Mouse (Mus musculus) heart, embryonic 13.5 days (tissue): ENCODE data around the gene Amdhd1. TPM values are rescaled to one million over a fixed set of nuclear protein-coding genes. Genes with fewer than 3 reads are reported as not detected.

Experiments used
- ATAC-seq: fragments of 200-750 bp; cut with Nextera tagmentation; 2 replicates; pipeline ENCODE4 v1.8.0; 2017; ENCODE audit warnings: moderate TSS enrichment; ENCODE audit not compliant: insufficient number of reproducible peaks, low FRiP score, low TSS enrichment; ENCODE audit errors: extremely low read depth
- H3K27ac ChIP-seq: fragments of 300-500 bp; sonication (generic); replicated peaks from 2 replicates; pipeline ENCODE4 v1.5.1; 2015; ENCODE audit warnings: moderate library complexity, mild to moderate bottlenecking, inconsistent platforms
- H3K27me3 ChIP-seq: fragments of 300-500 bp; sonication (generic); replicated peaks from 2 replicates; pipeline ENCODE4 v1.6.1; 2015; ENCODE audit warnings: mild to moderate bottlenecking, inconsistent platforms
- H3K36me3 ChIP-seq: fragments of 300-500 bp; sonication (generic); 2 replicates; pipeline ENCODE4 v1.6.1; 2015; ENCODE audit warnings: mild to moderate bottlenecking, inconsistent platforms
- H3K4me1 ChIP-seq: fragments of 300-500 bp; sonication (generic); 2 replicates; pipeline ENCODE4 v1.6.1; 2015; ENCODE audit warnings: inconsistent platforms
- H3K4me2 ChIP-seq: fragments of 300-500 bp; sonication (generic); 2 replicates; pipeline ENCODE4 v1.6.1; 2015; ENCODE audit warnings: inconsistent platforms, mild to moderate bottlenecking, moderate library complexity
- H3K4me3 ChIP-seq: fragments of 300-500 bp; sonication (generic); 2 replicates; pipeline ENCODE4 v1.5.1; 2015; ENCODE audit warnings: moderate library complexity, mild to moderate bottlenecking, inconsistent platforms
- H3K9ac ChIP-seq: fragments of 300-500 bp; sonication (generic); 2 replicates; pipeline ENCODE4 v1.6.1; 2015; ENCODE audit warnings: inconsistent platforms, mild to moderate bottlenecking, moderate library complexity
- H3K9me3 ChIP-seq: fragments of 300-500 bp; sonication (generic); 2 replicates; pipeline ENCODE4 v1.6.1; 2016; ENCODE audit warnings: inconsistent platforms
- WGBS: fragments of 180-500 bp; shearing (Covaris S2); methylation state at CpG from one replicate; pipeline ENCODE4 v1.1.7; 2015; ENCODE audit warnings: mixed read lengths; 5-methylcytosine and 5-hydroxymethylcytosine counted together
- polyA plus RNA-seq: library from polyadenylated mRNA; unstranded; fragments of >200 nt; fragmentation: Nextera tagmentation; extraction: Ambion mirVana; gene quantifications from 2 replicates; pipeline ENCODE4 v1.2.1, GENCODE M21; 2015

Amdhd1 gene
- polyA plus RNA-seq, 1 experiment from 2014 or later, result 0.47 TPM

GRCm38 (mm10) chr10:93501346-93501745 is 38.5 kb downstream of the Amdhd1 start:
- H3K27ac ChIP-seq, result no peak overlapping the region
- H3K36me3 ChIP-seq, result no peaks in the 10 kb centered on the region
- H3K4me3 ChIP-seq, result no peak overlapping the region
- H3K4me2 ChIP-seq, result no peak overlapping the region
- no peak for ATAC-seq
- H3K4me1 ChIP-seq, result no peaks in the 10 kb centered on the region
- no peaks in the 10 kb centered on the region for H3K27me3 ChIP-seq
- no peaks in the 10 kb centered on the region for H3K9me3 ChIP-seq
- no peak overlapping the region for H3K9ac ChIP-seq
- WGBS, result 71% methylated on average over 10 of the region's 10 CpGs

- ATAC-seq, result no peak
- H3K27me3 ChIP-seq, result no peaks in the 10 kb centered on the region
- WGBS, result 65% methylated on average over 10 of the region's 10 CpGs
- H3K4me1 ChIP-seq, result no peaks in the 10 kb centered on the region
- no peaks in the 10 kb centered on the region for H3K9me3 ChIP-seq
- no peaks in the 10 kb centered on the region for H3K36me3 ChIP-seq
- no peak overlapping the region for H3K4me2 ChIP-seq
- H3K4me3 ChIP-seq, result no peak overlapping the region
- H3K27ac ChIP-seq, result no peak overlapping the region
- H3K9ac ChIP-seq, result no peak overlapping the region
Measured at GRCm38 (mm10) chr10:93500864-93501263, 39.0 kb downstream of the Amdhd1 start.

- 44% methylated on average over 4 of the region's 4 CpGs for WGBS
- ATAC-seq, result no peak
- Histone ChIP-seq H3K9me3 (no peaks in the 10 kb centered on the region), H3K9ac (no peak overlapping the region), H3K27ac (no peak overlapping the region), H3K4me1 (no peaks in the 10 kb centered on the region), H3K4me2 (no peak overlapping the region), H3K4me3 (no peak overlapping the region), H3K36me3 (peaks cover 4% of the 10 kb centered on the region), H3K27me3 (peaks cover 28% of the 10 kb centered on the region)
Measured at GRCm38 (mm10) chr10:93490451-93490850, 49.4 kb downstream of the Amdhd1 start.

- H3K27ac ChIP-seq, result no peak overlapping the region
- H3K27me3 ChIP-seq, result peaks cover 25% of the 10 kb centered on the region
- H3K9ac ChIP-seq, result no peak overlapping the region
- no peak overlapping the region for H3K4me2 ChIP-seq
- H3K36me3 ChIP-seq, result peaks cover 19% of the 10 kb centered on the region
- WGBS, result 74% methylated on average over 6 of the region's 6 CpGs
- no peak overlapping the region for H3K4me3 ChIP-seq
- H3K4me1 ChIP-seq, result no peaks in the 10 kb centered on the region
- ATAC-seq, result no peak
- no peaks in the 10 kb centered on the region for H3K9me3 ChIP-seq
Measured at GRCm38 (mm10) chr10:93488828-93489226, 51.0 kb downstream of the Amdhd1 start.

- Histone ChIP-seq H3K27me3 (peaks cover 25% of the 10 kb centered on the region), H3K9me3 (no peaks in the 10 kb centered on the region), H3K4me2 (no peak within 1 kb of the TSS), H3K9ac (no peak within 1 kb of the TSS), H3K36me3 (peaks cover 25% of the 10 kb centered on the region), H3K4me3 (no peak within 1 kb of the TSS), H3K27ac (no peak within 1 kb of the TSS), H3K4me1 (no peaks in the 10 kb centered on the region)
- ATAC-seq, result no peak
- 69% methylated on average over 17 of the region's 17 CpGs for WGBS
Measured at GRCm38 (mm10) chr10:93488066-93488827, 51.6 kb downstream of the Amdhd1 start, which contains the start of gene Hal. TSS of gene Hal (plus strand) at chr10:93488768.

- Histone ChIP-seq H3K9me3 (no peaks in the 10 kb centered on the region), H3K4me2 (no peak overlapping the region), H3K9ac (no peak overlapping the region), H3K36me3 (peaks cover 41% of the 10 kb centered on the region), H3K27ac (no peak overlapping the region), H3K27me3 (peaks cover 19% of the 10 kb centered on the region), H3K4me1 (no peaks in the 10 kb centered on the region), H3K4me3 (no peak overlapping the region)
- no peak for ATAC-seq
- WGBS, result 24% methylated on average over 4 of the region's 4 CpGs
Measured at GRCm38 (mm10) chr10:93486622-93487021, 53.2 kb downstream of the Amdhd1 start.

GRCm38 (mm10) chr10:93485055-93485691 is 54.7 kb downstream of the Amdhd1 start:
- peaks cover 12% of the 10 kb centered on the region; the same call in 1 of the 2 replicates for H3K27me3 ChIP-seq
- H3K9me3 ChIP-seq, result no peaks in the 10 kb centered on the region
- H3K4me3 ChIP-seq, result no peak overlapping the region
- 74% methylated on average over 8 of the region's 8 CpGs for WGBS
- no peak overlapping the region for H3K9ac ChIP-seq
- H3K27ac ChIP-seq, result no peak overlapping the region
- no peak for ATAC-seq
- no peak overlapping the region for H3K4me2 ChIP-seq
- no peaks in the 10 kb centered on the region for H3K4me1 ChIP-seq
- H3K36me3 ChIP-seq, result peaks cover 56% of the 10 kb centered on the region

- Histone ChIP-seq H3K9me3 (no peaks in the 10 kb centered on the region), H3K27me3 (peaks cover 9% of the 10 kb centered on the region; the same call in 1 of the 2 replicates), H3K9ac (no peak overlapping the region), H3K4me2 (no peak overlapping the region), H3K27ac (no peak overlapping the region), H3K36me3 (peaks cover 62% of the 10 kb centered on the region), H3K4me1 (no peaks in the 10 kb centered on the region), H3K4me3 (no peak overlapping the region)
- 69% methylated on average over 8 of the region's 8 CpGs for WGBS
- ATAC-seq, result no peak
Measured at GRCm38 (mm10) chr10:93484511-93484910, 55.3 kb downstream of the Amdhd1 start.

Other genes with a start within 250 kb of the Amdhd1 start
- 34.5 and 38.3 TPM in 2 replicates for gene Elk3, start 228.9 kb downstream of the Amdhd1 start, polyA plus RNA-seq
- 262 and 266 TPM in 2 replicates for gene Lta4h, start 86.6 kb downstream of the Amdhd1 start, polyA plus RNA-seq
- 0.12 and 0.15 TPM in 2 replicates for gene Hal, start 51.3 kb downstream of the Amdhd1 start, polyA plus RNA-seq
- gene Ccdc38, start 599 bp upstream of the Amdhd1 start, polyA plus RNA-seq, result 0.09 and 0.19 TPM in 2 replicates
- gene Snrpf, start 49.7 kb upstream of the Amdhd1 start, polyA plus RNA-seq, result 70.7 and 82.9 TPM in 2 replicates
- gene Ntn4, start 100.6 kb upstream of the Amdhd1 start, polyA plus RNA-seq, result 0.82 and 1.3 TPM in 2 replicates